Mouse (Mus musculus) retina, embryonic 14.5 days (tissue): ENCODE results near the gene Esyt1.
"Not testable (repeated sequence)": the region's sequence is repeated elsewhere in the genome, so short reads cannot be mapped to it uniquely, and the experiment has no call there.

ENCODE experiments used
- DNase-seq: peaks from one replicate; pipeline ENCODE4 v3.0.0-alpha.2; 2015; ENCODE audit warnings: low spot score

Gene Esyt1

GRCm38 (mm10) chr10:128525671-128526308 is at the start of gene Esyt1:
Gene Esyt1 (minus strand): TSS chr10:128525871.
- peak; percentile 97 for DNase-seq

- DNase-seq, result peak; percentile 41
Measured at GRCm38 (mm10) chr10:128575063-128575462, 49.4 kb upstream of the Esyt1 start.

- peak; percentile 99 for DNase-seq
Measured at GRCm38 (mm10) chr10:128565788-128566531, 40.3 kb upstream of the Esyt1 start, which contains the start of gene Pa2g4. Gene Pa2g4 (minus strand): TSS chr10:128565987.

GRCm38 (mm10) chr10:128565206-128565787 is 39.6 kb upstream of the Esyt1 start:
- peak; percentile 44 for DNase-seq

- DNase-seq, result no peak
Measured at GRCm38 (mm10) chr10:128563544-128563943, 37.9 kb upstream of the Esyt1 start.

- DNase-seq, result no peak
Measured at GRCm38 (mm10) chr10:128556963-128557362, 31.3 kb upstream of the Esyt1 start.

GRCm38 (mm10) chr10:128556286-128556685 is 30.6 kb upstream of the Esyt1 start:
- no peak for DNase-seq

GRCm38 (mm10) chr10:128555567-128555966 is 29.9 kb upstream of the Esyt1 start:
- DNase-seq, result not testable (repeated sequence)

- not testable (repeated sequence) for DNase-seq
Measured at GRCm38 (mm10) chr10:128550144-128550823, 24.6 kb upstream of the Esyt1 start.

- DNase-seq, result not testable (repeated sequence)
Measured at GRCm38 (mm10) chr10:128549682-128550057, 24.0 kb upstream of the Esyt1 start.

GRCm38 (mm10) chr10:128548947-128549681 is 23.4 kb upstream of the Esyt1 start, which contains the start of gene Rpl41:
Gene Rpl41 (minus strand): TSS chr10:128549305.
- DNase-seq, result peak; percentile 96

- not testable (repeated sequence) for DNase-seq
Measured at GRCm38 (mm10) chr10:128548051-128548791, 22.6 kb upstream of the Esyt1 start.

- DNase-seq, result peak; percentile 97
Measured at GRCm38 (mm10) chr10:128547361-128548032, 21.8 kb upstream of the Esyt1 start, which contains the start of gene Zc3h10. Gene Zc3h10 (minus strand): TSS chr10:128547774.

- no peak for DNase-seq
Measured at GRCm38 (mm10) chr10:128546787-128547186, 21.1 kb upstream of the Esyt1 start.

- DNase-seq, result peak; percentile 86
Measured at GRCm38 (mm10) chr10:128546361-128546760, 20.7 kb upstream of the Esyt1 start.

GRCm38 (mm10) chr10:128545570-128545898 is 19.9 kb upstream of the Esyt1 start:
- no peak for DNase-seq

GRCm38 (mm10) chr10:128544674-128545569 is 19.3 kb upstream of the Esyt1 start:
- DNase-seq, result no peak

GRCm38 (mm10) chr10:128544151-128544657 is 18.5 kb upstream of the Esyt1 start:
- no peak for DNase-seq

- no peak for DNase-seq
Measured at GRCm38 (mm10) chr10:128543100-128543499, 17.4 kb upstream of the Esyt1 start.
